Mouse (Mus musculus) heart, postnatal 0 days (tissue): Measurements from ENCODE around the gene Nckap5.

ENCODE experiments used
- CTCF ChIP-seq: IDR thresholded peaks from 2 replicates; pipeline ENCODE4 v1.5.1; 2016; ENCODE audit warnings: antibody characterized with exemption, control low read depth, low read depth
- EP300 ChIP-seq: IDR thresholded peaks from 2 replicates; pipeline ENCODE4 v1.6.1; 2016; ENCODE audit warnings: antibody characterized with exemption, low read depth

GRCm38 (mm10) chr1:126726400-126727055 is 104.1 kb downstream of the Nckap5 start:
- TF ChIP-seq CTCF = peak; percentile 47
- TF ChIP-seq EP300 = no peak
